Mouse (Mus musculus) kidney, postnatal 36 days (tissue): ENCODE measurements around the gene Cldn14.

ENCODE experiments used
- DNase-seq, 2 experiments: peaks; one replicate each; pipeline ENCODE4 v3.0.0; 2021 to 2022; ENCODE audit warnings: mixed read lengths in 2 of 2

Gene Cldn14

DNA sequence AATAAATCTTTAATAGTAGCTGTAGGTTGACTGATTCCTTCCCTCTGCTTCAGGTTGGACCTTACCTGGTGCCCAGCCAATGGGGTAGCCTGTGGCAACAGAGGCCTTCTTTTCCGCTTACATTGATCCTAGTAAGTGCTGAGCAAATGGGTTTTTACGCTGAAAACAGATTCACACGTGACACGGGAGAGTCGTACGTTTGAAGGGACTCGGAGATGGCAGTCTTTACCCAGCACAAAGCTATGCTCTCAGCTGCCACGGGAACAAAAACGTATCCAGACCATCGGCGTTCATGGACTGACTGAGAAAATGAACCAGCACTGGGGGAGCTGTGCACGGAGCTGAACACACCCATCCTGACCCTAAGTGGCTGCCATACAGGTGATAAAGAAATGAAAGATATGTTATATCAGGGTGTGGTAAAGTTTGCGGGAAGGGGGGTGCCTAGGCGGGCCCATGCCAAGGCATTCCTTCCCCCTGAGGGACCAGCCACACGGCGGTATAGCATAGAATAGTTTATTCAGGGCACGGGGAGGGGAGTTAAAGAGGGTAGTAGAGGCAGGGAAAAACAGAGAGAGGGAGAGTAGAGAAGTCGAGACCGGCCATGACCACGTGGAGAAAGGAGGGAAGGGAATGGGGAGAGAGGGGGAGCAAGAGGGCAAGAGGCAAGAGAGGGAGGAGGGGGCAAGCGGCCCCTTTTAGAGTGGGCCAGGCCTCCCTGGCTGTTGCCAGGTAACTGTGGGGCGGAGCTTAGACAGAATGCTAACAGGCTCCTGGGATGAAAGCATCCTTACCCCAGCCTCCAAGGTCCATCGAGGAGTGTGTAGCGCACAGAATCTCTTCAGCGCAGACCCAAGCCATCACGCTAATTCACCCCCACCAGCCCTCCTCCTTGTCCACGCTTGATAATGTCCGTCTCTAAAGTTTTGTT, 97.6 kb downstream of the Cldn14 start:
- no peak for DNase-seq

DNA sequence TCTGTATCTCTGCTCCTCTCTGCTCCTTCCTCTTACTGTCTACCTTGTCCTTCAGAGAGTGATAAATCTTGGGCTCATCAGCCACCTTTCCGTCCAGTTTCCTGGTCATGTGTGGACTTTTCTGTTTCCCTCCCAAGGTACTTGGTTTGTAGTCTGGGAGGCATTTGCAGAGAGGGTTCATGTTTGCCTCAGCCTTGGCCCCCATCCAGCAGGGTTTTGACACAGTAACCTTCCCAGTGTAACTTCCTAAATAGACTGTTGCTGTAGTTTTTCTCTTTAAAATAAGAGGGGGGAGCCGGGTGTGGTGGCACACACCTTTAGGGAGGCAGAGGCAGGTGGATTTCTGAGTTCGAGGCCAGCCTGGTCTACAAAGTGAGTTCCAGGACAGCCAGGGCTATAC, 98.7 kb downstream of the Cldn14 start:
- peak; percentile 20 to 65 for DNase-seq

DNA sequence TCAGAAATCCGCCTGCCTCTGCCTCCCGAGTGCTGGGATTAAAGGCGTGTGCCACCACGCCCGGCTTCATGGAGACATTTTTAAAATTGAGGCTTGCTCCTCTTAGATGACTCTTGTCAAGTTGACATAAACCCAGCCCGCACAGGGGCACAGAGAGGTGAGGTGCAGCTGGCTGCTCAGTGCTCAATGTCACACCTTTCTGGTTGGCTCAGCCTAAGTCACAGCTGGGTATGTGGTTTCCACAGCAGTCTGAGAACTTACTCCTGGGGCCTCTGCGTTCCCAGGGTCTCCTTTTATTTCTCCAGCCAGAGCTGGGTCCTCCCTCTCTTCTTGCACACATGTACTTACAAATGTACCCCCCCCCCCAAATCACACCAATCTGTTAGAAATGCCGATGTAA, 100.4 kb downstream of the Cldn14 start:
- no peak for DNase-seq

DNA sequence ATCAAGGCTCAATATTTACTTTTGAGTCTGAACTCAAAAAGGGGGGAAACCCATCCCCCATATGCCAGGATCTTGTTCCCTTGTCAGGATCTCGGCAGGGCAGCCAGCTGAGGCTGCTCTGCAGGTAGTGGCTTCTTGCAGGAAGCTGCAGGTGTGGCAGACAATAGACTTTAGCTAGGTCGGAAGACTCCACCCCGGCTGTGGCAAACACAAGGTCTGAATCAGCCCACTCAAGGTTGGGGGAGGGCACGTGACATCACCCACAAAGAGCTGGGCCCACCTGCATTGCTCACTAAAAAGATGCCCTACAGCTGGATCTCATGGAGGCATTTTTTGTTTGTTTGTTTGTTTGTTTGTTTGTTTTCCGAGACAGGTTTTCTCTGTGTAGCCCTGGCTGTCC, 100.9 kb downstream of the Cldn14 start:
- DNase-seq, result no peak

DNA sequence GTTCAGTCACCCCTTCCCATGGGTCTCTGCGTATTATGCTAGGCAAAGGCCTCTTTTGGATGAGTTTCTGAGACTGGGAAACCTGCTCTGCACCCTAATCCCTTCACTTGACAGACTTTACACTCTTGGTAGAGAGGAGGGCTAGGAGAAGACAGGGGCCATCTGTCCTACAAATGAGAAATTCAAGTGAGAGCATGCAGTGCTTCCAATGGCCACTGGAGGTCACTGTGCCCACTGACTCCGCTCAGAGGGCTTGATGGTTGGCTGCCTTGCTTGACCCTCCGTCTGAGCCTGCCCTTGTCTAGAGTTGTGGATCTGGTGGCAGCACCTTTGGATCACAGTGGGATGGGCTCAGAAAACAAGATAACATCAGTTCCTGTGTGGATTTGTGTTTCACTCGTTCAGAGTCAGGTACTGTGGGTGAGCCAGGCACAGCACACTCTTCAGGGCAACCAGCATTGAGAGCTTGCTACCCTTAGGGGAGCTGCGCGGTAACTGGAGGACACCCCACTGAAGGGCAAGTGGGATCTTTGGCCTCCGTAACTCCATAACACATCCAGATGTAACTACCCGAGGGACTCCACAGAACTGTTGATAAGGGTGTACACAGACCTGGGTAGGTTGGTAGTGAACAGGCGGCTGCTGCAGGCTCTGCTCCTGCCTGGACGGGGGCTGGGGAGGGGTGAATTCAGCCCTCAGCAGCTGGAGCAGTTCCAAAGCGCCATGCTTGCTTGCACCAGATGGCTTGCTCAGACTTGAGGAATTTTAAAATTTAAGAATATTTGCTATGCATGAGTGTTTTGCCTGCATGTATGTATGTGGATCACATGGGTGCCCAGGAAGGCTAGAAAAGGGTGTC, 102.3 kb downstream of the Cldn14 start:
- DNase-seq, result peak; percentile 68 to 85

DNA sequence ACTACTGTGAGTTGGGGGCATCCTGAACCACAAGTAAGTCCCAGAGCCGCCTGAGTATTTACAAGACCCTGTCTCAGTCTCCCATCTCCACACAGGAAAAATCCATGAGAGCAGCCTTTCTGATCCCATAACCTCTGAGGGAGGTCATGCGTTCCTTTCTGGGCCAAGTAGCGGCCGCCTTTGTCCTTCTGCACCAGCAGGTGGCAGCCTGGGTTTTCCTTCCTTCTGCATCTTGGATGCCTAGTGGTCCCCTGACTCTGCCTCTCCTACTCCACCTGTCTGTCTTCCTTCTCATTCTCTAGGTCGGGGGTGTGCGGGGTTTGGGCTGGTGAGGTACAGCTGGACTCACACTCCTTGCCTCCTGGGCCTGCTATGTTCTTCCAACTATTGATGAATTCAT, 105.6 kb downstream of the Cldn14 start:
- peak; percentile 28 to 68 for DNase-seq

DNA sequence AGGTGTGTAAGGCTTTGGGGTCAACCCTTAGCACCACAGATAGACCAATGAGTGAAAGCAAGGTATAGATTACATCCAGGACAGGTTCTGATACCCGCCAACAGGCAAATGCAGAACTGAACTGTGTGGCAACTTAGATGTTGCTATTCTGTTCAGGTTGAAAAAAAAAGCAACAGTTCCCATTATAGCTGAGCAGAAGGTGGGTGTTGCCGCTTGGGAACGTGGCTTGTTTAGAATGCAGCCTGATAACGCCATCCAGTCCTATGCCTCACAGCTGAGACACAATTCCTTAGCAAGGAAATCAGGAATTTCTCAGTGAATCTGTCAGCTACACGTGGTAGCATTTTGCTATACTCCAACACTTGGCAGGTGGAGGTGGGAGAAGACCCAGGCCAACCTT, 115.4 kb downstream of the Cldn14 start:
- no peak for DNase-seq

DNA sequence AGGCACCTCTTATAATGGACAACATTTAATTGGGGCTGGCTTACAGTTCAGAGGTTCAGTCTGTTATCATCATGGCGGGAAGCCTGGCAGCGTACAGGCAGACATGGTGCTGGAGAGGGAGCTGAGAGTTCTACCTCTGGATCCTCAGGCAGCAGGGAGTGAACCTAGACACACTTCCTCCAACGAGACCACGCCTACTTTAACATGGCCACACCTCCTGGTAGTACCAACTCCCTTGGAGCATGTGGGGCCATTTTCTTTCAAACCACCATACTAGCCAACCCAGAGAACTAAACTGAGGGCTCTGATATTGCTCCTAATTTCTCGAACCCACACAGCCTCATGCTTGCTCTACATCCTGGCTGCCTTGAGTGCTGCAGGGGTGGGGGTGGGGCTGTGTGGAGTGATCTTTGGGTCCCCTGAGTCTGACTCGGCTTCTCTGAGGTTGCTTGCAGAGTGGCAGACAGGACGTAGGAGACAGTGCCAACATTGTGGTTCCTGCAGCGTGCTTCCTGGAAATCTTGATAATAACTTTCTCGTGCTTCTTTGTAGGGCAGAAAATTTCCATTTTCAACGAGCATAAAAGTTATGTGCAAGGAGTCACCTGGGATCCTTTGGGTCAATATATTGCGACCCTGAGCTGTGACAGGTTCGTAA, 117.6 kb downstream of the Cldn14 start:
- no peak for DNase-seq

DNA sequence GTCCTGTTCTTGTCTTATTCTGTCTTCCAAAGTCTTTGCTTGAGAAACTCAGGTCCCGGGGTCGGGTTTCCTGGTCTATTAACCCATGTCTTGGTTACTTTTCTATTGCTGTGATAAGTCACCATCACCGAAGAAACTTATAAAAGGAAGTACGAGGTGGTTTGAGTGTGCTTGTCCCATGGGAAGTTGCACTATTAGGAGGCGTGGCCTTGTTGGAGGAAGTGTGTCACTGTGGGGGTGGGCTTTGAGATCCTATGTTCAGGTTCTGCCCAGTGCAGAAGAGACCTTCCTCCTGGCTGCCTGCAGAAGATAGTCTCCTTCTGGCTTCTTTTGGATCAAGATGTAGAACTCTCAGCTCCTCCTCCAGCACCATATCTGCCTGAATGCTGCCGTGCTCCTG, 120.2 kb downstream of the Cldn14 start:
- DNase-seq, result no peak

DNA sequence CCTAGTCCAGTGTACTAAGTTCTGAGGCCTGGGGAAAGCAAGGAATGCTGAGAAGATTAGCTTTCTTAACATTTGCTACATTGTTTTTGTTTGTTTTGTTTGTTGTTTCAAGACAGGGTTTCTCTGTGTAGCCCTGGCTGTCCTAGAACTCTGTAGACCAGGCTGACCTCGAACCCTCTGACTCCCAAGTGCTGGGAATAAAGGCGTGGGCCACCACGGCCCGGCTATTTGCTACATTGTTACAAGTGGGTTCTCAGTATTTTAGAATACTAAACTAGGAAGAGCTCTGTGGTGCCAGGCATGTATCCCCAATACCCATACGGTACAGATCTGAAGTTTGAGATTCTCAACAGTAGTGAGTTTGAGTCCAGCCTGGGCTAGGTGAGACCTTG, 123.9 kb downstream of the Cldn14 start:
- DNase-seq, result no peak

DNA sequence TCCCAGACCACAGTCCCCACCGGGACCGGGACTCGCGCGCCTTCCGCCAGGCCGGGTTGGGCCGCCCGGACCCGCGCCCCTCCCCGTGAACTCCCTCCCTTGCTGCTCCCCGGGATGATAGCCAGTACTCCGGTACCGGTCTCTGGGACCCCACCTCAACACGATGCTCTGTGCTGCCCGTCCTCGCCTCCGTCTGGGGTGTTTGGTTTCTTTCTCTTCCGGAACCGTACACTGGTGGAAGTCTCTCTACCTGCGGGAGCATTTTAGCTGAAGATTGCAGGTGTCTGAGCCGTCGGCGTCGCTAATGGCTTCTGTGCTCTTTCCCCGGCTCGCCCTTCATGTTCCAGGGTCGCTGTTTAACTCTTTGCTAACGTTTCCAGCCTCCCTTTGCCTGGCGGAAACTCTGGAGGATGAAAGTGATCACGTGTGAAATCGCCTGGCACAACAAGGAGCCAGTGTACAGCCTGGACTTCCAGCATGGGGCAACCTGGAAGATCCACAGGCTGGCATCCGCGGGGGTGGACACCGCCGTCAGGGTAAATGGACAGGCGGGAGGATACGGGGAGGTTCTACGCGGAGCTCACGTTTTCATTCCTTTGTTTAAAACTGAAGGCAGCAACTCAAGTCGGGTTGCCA, 124.4 kb downstream of the Cldn14 start:
- peak; percentile 10 to 46 for DNase-seq

DNA sequence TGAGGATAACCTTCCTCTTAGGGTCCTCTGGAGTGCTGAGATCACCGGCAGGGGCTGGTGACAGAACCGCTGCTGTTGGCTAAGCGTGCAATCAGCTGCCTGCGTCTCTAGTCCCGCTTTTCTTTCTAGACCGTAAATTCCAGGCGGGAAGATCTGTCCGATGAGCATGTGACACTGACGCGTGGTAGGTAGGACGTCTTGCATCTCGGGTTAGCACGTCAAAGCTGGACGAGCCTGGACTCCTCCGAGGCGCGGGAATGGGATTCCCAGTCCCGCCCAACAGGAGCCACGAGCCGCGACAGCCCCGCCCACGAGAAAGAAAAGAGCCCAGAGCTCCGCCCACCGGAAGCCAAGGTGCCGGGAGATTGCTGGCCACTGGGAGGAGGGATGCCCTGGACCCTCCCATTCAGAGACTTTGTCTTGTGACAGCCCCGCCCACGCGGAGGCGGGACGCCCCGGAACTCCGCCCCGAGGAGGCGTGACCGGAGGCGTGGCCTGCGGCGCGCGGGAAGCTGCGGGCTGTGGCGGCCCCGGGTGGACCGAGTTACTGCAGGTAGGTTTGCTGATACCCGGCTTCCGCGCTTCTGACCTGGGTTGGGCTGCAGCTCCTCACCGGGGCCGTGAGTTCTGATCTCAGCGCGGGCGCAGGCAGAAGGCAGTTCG, 125.1 kb downstream of the Cldn14 start, which contains the start of gene Chaf1b:
Gene Chaf1b (plus strand): TSS at position 479 of the 663 bp plus-strand sequence.
- peak; percentile 97 to 98 for DNase-seq

DNA sequence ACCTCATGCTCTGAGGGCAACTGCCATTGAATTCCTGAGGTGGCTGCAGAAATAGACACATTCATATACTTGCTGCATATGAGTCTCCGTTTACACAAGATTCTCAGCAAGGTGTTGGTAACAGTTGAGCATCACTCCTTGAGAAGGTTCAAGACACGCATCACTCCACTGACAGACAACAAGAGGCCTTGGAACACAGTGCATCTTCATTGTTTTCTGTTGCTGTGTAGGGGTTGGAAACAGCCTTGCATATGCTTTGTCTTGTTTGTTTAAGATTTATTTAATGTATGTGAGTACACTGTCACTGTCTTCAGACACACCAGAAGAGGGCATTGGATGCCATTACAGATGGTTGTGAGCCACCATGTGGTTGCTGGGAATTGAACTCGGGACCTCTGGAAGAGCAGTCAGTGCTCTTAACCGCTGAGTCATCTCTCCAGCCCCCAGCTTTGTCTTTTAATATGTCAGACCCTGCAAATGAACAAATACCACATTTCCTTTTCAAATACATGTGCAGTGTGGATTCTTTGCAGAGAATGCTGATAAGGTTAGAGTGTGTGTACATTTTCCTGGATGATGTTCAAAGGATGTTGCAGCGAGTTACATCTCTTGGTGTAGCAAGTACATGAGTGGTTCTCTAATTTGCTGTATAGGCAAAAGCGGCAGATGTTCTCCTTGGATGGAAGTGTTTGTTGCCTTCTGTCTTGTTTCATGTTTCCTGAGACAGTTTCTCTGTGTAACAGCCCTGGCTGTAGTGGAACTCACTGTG, 130.8 kb downstream of the Cldn14 start:
- DNase-seq, result no peak

DNA sequence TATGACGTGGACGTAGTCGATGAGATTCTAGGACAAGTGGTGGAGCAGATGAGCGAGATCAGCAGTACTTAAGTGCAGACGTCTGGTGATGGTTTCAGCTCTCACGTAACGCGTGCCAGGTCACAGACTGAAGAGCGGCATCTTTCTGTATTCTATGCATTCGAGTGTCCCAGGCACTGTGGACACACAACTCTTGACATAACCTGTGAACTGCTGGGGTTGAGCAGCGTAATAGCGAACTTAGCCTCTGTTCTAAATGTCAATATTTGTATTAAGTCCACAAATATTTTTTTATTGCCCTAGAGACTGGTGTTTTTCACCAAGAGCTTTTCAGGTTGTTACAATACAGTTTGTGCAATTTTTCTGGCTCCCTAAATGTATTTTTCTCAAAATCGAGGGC, 133.8 kb downstream of the Cldn14 start:
- DNase-seq, result no peak
